Mouse (Mus musculus) v-Abl transformed pro-B cells (cell line): ENCODE data around the gene Camk2b.
"Not testable (repeated sequence)": the region's sequence is repeated elsewhere in the genome, so short reads cannot be mapped to it uniquely, and the experiment has no call there.

ENCODE experiments used
- in situ Hi-C, 2 experiments: fragments of 400-800 bp; cut with MboI; formaldehyde crosslinking; loops; one replicate each; pipeline ENCODE4 v1.15.1; 2025; ENCODE audit not compliant: unreplicated experiment in 2 of 2

Camk2b gene

DNA sequence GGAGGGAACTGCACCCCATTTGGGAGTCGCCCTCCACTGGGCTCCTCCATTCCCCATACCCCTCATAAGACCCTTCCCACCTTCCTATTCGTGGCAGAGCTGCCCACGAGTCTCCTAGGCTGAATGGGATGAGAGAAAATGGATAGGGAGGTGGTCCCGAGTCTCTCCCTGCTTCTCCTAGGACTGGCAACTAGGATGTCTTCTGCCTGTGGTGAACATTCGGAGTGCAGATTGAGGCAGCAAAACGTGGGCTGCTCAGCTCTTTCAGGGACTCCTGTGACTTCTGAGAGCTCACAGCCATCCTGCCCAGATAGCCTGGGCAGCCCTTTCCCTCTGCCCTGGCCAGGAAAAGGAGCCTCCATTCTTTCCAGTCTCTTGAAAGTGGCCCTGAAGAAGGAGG is at the start of gene Camk2b:
Camk2b (minus strand) TSS at position 187 of the 400 bp plus-strand sequence.
- in situ Hi-C loops, result no loop called here

DNA sequence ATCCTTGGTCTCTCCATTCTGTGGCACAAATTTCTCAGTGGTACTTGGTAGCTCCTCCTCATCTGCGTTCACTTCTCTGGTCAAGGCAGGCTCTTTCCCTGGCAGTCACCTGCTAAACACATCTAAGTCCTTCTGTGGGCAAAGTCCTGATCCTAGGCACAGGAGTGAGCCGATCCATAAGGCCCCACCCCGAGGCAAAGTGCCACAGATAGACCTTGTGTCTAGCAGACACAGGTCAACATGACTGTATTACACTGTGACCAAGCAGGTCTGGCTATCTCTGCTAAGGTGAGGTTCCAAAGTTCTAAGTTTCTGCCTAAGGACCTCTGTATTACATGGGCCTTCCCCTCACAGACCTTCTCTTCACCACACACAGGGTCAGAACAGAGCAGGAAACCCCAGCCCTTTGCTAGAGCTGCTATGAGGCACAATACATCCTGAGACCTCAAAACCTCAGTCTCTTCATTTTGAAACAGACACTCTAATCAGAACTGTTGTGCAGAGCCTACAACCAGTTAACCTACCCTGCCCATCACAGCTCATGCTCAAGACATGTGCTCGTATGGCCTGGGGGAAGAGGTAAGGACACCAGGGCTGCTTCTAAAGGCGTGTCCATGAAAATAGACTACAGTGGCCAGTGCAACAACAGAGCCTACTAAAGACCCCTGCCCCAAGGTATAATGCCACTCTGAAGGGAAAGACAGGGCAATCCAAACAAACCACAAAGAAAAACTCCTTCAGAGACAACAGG is 45.7 kb upstream of the Camk2b start:
- in situ Hi-C loops, result no loop called here

DNA sequence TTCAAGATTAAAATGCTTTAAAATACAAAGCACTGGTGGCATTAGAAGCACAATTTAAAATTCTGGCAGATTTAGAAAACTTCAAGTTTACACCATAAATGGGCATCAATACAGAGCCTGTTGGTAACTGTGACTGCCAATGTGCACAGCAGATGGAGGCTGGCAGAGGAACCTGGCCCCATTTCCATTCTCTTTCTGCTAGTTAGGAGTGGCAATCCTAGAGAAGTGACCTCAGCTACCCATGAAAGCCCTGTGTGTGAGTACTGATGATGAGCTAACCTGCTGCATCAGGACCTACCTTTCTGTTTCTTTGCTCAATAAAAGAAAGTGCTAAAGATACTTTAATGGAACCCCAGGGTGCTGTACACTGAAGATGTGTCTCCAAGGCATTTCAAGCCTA is 43.8 kb upstream of the Camk2b start:
- in situ Hi-C loops, result no loop called here

DNA sequence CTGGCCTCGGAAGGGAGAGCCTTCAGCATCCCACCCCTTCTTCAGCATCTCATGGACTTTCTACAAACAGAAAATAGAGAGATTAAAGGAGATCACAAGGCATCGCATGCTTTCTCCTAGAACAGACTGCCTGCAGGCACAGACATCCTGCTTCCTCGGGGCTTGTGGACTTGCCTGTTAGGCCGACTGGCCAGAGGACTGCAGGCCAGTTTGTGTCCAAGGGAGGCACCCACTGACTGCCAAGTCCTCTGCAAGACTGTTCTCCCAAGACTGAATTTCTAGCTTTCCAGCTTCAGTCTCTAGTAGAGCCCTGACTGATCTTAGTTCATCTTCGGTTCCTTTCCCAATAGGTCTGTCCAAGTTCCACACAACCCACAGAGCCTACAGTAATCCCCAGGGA is 42.1 kb upstream of the Camk2b start:
- in situ Hi-C loops, result no loop called here

DNA sequence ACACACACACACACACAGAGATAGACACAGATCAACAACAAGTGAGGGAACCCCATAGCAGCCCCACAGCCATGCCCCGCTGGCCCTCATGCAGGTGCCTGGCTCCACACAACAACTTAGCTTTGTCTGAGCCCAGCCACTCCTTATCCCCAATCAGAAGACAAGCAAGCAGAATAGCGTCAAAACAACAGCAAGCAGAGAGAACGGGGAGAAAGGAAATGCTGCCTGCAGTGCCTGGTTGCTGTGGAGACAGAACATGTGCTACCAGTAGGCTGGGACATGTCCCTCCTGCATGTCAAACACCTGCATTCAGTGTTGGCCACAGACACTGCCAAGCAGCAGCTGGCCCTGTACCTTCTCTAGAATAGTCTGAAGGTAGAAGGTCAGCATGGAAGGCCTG is 41.6 kb upstream of the Camk2b start:
- in situ Hi-C loops, result no loop called here

DNA sequence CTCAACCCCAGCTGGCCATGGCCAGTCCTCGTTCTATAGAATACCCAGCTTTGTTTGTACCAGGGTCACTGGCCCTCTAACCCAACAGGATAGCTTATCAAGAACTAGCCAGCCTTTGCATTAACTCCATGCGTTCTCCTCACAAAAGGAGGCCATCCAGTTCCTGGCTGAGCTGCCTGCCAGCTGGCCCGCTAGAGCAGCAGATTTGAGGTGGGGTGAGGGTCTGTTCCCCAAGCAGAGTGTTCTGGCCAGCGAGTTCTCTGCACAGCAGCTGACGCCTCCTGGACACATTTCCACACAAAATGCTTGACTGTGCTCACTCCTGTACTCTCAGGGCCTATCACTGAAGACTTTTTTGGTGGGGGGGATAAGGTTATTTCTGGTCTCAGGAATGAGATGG is 38.6 kb upstream of the Camk2b start:
- in situ Hi-C loops, result no loop called here

DNA sequence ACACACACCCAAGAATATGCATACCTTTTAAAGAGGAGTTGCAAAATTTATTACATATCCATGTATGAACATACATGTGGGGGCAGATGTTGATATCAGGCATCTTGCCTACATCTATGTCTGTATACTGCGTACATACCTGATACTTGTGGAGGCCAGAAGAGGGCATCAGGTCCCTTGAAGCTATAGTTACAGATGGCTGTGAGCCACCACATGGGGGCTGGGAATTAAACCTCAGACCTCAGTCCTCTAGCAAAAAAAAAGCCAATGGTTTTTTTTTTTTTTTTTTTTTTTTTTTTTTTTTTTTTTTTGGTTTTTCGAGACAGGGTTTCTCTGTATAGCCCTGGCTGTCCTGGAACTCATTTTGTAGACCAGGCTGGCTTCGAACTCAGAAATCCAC is 30.5 kb upstream of the Camk2b start:
- in situ Hi-C loops, result not testable (repeated sequence)

DNA sequence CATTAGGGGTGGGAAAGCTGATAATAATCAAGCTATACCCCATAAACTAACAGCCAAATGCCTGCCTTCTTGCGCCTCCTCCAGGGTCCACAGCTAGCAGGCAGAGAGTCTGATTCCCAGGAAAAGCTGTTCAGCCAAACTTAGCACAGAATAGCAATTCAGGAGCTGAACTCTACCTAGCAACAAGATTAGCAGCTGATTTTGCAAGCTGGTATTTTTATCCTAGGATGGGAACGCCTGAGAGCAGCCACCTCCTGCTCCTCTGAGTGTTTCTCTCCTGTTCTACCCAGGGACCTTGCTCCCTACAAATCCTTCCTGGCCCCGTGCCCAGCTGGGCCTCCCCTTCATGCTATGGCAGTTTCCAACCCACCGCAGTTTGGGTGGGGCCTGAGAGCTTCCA is 20.8 kb upstream of the Camk2b start:
- in situ Hi-C loops, result no loop called here

DNA sequence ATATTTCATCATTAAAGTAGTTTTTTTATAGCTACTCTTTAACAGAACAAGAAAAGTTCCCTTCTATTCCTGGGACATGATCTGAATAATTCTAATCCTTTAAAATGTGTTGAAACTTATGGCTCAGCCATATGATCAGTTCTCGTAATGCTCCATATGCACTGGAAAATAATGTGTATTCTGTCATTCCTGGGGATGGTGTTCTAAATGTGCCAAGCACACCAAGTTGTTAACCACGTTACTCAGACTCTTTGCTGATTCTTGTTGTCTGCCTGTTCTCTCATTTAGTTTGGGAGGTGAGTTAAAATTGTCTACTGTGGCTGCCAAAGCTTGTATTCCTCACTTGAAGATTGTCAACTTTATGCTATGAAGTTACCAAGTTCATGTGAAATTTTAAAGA is 12.6 kb upstream of the Camk2b start:
- in situ Hi-C loops, result no loop called here

DNA sequence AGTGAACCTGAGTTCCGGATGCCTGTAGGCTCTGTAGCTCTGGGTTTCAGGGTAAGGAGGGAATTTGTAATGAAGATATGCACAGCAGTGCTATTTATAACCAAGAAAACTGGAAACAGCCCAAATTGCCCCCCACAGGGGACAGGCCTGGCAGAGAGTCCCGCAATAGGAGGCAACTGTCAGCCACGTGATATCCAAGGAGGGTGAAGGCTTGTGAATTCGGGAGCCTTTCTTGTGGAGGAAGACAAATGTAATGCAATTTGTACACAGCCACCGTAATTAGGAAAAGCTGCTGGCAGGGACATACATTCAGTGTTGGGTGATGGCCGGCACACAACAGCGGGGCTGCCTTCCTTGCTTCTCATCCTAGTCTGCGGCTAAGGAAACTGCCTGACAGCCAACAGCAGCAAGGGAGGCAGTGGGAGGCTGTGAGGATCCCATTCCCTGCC is 9.5 kb upstream of the Camk2b start:
- in situ Hi-C loops, result no loop called here

DNA sequence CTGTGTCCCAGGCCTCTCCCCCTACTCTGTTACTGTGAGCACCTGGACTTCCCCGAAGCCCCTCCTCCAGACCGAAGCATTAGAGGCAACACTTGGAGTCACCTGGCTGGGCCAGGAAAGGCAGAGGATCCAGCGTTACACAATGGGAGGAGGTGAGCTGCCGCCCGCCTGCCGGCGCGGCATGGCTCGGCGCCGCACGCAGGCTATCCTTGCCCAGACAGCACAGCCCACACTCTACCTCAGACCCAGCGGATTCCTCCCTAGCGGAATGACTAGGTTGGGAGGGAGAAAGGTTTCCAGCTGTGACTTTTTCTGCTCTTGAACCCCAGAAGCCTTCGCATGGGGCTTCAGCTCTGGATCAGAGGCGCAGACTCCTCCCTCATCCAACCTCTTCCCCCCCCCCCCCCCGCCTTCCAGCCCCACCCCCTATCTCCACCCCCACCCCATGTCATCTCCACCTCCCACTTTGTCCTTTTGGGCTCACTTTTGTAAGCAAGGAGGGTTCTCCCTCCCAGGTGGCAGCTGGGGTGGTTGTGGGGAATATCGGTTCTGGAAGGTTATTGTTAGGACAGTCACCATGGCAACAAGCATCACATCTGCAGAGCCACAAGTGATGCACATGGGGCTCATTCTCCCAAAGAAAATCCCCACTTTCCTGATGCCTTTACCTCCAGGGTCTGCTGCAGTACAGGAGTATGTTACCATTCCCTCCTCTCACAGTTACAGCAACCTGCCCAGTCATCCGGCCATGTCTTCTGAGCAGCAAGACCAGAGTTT is 2.2 kb upstream of the Camk2b start:
- in situ Hi-C loops, result no loop called here

DNA sequence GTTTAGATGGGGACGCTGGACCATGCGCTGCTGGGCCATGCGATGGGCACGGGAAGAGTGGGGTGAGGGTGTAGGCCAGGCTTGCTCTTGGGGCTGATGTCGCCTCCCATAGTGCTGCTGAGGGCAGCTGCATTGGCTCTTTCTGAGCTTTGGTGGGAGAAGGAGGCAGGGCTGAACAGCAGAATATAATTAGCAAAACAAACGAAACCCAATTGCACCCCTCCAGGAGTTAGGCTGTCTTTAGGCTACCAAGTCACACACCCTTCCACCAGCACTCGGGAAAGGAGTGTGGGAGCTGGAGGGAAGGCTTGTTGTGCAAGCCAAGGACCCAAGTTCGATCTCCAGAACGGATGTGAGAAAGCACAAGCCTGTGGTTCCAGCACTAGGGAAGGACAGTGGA is 998 bp upstream of the Camk2b start:
- in situ Hi-C loops, result no loop called here

DNA sequence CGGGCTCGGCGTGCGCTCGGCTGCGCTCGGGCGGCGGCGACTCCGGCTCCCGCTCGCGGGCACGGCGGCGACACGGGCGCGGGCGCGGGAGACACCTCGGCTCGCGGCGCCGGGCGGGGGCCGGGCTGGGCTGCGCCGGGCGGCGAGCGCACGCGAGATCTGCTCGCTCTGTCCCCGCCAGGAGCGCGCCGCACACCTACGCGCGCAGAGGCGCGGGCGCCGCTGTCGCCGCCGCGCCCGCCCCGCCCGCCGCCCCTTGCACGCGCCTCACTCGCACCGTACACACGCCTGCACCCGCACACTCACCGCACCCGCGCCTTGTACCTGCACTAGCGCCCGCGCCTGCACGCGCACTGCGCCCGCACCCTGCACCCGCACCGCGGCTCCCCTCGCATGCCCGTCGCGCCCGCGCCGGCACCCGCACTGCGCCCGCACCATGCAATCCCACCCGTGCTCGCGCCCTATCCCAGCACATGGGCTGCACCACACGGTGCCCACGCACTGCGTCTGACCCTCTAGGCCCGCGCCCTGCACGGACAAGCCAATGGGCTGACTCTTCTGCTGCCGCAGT is 526 bp downstream of the Camk2b start:
- in situ Hi-C loops, result no loop called here

DNA sequence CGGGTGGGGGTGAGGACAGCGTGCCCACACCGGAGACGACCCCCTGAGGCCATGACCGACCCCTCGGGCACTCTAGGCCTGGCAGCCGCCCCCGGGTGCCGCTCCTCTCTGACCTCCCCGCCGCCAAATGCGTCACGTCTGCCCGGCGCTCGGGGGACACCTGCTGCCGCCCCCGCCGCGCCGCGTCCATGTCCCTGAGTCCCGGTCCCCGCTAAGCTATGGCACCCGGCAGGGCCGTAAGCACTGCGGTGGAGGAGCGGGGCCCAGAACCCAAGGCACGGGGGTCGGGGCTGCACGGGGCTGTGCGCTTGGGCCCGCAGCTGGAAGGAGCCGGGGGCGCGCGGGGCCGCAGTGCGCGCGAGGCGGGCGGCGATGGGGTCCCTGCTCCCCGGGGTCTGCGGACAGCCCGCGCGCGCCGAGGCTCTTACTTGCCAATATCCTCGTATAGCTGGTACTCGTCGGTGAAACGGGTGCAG is 1.1 kb downstream of the Camk2b start:
- in situ Hi-C loops, result no loop called here

DNA sequence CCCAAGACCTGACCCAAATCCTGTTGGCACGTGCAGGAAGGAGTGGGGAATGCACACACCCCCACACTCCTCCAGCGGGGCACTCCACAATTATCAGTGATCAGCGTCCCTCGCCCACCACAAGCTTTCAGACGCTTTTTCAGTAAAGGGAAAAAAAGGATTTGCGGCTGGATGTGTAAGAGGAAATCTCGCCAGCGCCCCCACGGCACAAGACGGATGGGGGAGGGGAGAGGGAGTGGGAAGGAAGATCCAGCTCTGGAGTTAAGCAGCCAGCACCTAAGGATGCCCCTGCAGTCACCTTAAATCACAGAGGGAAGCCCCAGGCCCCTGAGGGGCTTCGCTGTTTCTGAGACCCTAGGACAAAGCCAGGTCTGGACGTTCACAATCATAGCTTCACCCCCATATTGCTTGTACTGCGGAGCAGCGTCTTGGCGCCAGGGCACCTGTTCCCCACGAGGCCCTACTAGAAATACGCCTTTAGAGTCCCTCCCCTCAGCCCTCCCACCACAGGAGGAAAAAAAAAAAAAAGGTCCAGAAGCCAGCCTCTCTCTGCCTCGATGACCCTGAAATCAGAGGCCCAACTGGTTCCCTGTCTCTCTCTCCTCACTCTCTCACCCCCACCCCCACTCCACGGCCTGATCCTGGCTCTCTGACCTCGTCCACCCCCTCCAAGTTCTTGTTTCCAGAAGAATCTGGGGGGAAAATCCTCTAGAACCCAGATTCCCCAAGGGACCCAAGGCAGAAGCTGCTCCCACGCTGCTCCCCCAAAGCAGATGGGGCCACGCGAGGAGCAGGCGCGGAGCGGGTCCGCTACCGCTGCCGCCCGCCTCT is 1.7 kb downstream of the Camk2b start:
- in situ Hi-C loops, result no loop called here

DNA sequence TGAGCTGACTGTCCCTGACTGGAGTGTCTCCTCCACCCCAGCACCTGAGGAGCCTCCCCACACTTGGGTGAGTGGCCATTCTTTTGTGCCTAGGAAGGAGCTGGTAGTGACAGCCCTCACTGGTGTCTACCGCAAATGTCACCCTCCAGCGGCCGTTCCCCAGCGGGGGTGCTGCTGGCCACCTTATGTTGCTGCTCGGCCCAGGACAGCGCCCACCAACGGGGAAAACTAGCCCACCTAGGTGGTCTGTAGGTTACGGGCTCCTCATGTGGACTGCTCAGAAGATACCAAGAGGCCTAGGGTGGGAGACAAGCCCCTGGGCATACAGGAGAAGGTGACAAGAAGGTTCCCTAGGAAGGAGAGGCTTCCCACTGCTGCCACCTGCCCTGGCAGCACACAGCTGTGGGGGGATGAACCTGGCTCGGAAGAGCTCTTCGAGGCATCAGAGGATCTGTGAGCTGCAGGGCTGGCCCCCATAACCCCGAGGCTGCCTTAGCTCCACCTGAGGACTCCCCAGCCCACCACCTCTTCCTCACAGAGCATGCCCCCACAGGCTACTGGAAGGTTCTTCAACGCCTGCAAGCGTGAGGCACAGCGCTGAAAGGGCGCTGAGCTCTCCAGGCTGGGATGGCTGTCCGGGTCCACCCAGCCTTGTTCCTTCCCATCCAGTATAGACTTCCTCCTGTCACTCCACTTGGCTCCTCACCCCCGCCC is 2.5 kb downstream of the Camk2b start:
- in situ Hi-C loops, result no loop called here

DNA sequence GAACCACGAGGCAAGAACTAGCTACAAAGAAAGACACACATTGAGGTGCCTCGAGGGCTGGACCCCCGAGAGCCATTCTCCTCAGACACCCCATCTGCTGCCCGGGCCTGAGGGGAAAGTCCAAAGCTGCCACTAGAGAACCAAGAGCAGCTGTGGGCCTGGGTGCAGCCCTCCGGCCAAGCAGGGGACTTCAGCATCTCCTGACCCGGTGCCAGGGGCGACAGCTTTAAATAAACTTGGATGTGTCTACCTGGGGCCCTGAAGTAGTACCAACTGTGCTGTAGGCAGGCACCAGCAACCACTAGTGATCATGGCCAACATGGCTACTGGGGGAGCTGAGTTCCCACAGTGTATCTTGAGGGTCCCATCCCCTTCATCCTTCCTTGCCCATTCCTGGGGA is 3.1 kb downstream of the Camk2b start:
- in situ Hi-C loops, result no loop called here

DNA sequence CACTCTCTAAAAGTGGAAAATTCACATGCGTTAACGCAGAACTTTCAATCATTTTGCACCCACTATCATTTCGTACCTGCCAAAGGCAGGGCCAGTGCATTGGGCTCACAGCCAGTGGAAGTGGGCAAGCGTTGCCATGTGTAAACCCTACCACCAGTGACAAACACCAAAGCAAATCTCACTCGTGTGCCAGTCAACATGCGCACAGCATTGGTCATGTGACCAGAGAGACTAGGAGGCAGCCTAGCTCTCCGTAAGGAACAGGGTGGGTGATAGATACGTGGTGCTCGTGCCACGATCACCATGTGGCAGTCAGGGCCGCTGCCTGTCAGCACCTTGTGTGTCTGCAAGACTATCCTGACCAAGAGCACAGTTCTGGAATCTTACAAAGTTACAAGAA is 3.8 kb downstream of the Camk2b start:
- in situ Hi-C loops, result no loop called here

DNA sequence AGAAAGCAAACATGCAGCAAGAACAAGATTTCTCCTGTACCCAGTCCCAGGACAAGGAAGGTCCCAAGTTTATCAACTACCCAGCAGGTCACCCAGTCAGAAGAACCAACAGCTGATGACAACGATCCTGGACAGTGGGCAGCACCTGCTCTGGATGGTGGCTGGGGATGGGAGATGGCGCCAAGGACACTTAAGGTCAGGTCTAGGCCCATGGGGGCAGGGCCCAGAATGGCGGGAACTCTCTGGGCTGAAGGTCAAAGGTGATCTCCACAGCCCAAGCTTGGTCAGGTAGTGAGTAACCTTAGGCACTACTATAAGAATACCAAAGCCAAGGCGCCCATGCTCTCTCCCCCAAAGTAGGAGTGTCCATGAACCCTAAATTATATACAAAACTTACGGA is 4.3 kb downstream of the Camk2b start:
- in situ Hi-C loops, result no loop called here

DNA sequence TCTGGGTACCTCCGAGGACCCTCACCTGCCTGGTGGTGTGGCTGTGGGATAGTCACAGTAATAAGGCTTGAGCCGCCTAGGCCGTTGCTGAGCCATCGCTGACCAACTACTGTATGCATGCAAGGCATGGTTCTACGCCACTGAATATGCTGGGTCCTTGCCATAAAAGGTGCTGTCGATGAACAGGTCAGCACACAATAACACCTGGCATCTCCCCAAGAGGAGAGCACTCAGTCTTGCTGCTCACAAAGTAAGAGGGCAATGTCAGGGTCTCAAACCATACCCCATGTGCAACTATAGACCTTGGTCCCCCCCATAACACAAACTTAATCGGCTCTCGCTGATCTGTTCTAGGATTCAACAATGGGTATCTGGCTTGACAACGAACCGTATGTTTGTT is 7.0 kb downstream of the Camk2b start:
- in situ Hi-C loops, result no loop called here
